Mouse (Mus musculus): ENCODE data around the gene Mbnl1.
A peak's percentile ranks its signal among the peaks of the same experiment; 100 is the strongest.
"Not testable (repeated sequence)": the region's sequence is repeated elsewhere in the genome, so short reads cannot be mapped to it uniquely, and the experiment has no call there.

Mbnl1 gene

DNA sequence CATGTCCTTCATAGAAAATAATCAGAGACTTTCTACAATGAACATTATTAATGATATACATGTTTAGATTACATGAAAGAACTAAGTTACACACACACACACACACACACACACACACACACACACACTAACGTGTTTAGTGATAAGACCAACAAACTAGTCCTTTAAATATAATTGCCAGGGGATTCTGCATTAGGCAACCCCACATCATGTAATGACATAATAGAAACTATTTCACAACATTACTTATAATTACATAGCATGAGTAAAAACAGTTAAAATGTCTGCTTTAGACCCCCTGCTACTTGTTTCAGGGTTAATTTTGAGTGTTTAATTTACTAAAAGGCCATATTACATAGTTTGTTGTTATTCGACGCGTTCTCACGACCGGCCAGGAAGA, 16.9 kb downstream of the Mbnl1 start:
- no peak for DNase-seq (ENCODE audit: low read depth, low spot score)

DNA sequence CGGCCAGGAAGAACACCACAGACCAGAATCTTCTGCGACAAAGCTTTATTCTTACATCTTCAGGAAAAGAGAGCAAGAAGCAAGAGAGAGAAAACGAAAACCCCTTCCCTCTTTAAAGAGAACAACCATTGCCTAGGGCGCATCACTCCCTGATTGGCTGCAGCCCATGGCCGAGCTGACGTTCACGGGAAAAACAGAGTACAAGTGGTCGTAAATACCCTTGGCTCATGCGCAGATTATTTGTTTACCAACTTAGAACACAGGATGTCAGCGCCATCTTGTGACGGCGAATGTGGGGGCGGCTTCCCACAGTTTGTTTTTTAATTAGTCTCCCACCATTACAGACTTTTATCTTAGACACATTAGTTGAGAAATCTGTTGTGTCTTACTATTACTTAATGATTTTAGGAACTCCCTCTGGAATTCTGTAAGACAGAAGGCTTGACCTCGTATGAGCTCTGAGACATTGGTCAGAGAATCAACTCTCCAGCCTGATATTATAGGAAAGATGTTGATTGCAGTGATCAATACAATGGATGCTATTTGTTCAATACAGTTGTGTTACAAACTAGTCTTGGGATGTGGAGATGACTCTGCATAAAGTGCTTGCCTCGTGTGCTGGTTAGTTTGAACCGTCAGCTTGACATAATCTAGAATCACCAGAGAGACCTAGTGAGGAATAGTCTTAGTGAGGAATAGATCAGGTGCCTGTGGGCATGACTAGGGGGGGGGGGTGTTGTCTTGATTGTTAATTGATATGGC, 22.3 kb downstream of the Mbnl1 start:
- not testable (repeated sequence) for DNase-seq (ENCODE audit: low read depth, low spot score)

DNA sequence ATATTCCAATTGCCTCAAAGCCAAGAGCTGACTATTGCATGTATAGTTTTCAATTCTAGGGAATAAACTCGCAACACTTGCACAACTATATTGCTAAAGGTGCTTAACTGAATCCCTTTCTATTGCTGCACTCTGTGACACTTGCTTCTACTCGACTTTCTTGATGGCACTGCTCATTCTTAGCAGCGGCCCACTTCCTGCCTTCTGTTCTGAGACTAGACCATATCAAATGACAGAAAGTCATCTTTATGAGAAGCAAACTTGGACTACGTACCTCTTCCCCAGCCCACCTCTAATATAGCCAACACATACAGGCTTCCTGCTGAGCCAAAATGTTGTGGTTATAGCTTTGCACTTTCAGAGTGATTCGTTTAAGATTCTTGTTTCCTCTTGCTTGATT, 23.6 kb downstream of the Mbnl1 start:
- peak; percentile 49 for DNase-seq (ENCODE audit: low read depth, low spot score)

DNA sequence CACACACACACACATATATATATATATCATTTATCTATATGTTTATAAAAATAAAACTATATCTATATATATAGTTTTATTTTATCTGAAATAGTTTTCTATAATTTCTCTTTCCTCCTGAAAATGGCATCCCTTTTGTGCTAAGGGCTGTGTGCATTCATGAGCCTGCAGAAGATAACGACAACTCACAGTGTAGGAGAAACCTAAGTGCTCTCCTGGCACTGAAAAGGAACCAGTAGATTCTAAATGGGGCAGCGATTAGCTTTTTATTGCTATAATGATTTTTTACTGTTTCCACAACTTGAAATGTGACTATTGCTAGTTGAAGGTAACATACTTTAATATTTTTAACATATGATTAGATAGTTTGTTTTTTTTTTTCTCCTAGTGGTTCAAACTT, 25.5 kb downstream of the Mbnl1 start:
- peak; percentile 70 for DNase-seq (ENCODE audit: low read depth, low spot score)

- peak; percentile 73 for DNase-seq (ENCODE audit: low read depth, low spot score)
Observed at GRCm38 (mm10) chr3:60498646-60499045, 26.0 kb downstream of the Mbnl1 start.

GRCm38 (mm10) chr3:60499157-60499578, 26.5 kb downstream of the Mbnl1 start:
- DNase-seq (ENCODE audit: low read depth, low spot score) = peak; percentile 78

- DNase-seq (ENCODE audit: low read depth, low spot score) = peak; percentile 62
Observed at GRCm38 (mm10) chr3:60499718-60500450, 27.3 kb downstream of the Mbnl1 start.

DNA sequence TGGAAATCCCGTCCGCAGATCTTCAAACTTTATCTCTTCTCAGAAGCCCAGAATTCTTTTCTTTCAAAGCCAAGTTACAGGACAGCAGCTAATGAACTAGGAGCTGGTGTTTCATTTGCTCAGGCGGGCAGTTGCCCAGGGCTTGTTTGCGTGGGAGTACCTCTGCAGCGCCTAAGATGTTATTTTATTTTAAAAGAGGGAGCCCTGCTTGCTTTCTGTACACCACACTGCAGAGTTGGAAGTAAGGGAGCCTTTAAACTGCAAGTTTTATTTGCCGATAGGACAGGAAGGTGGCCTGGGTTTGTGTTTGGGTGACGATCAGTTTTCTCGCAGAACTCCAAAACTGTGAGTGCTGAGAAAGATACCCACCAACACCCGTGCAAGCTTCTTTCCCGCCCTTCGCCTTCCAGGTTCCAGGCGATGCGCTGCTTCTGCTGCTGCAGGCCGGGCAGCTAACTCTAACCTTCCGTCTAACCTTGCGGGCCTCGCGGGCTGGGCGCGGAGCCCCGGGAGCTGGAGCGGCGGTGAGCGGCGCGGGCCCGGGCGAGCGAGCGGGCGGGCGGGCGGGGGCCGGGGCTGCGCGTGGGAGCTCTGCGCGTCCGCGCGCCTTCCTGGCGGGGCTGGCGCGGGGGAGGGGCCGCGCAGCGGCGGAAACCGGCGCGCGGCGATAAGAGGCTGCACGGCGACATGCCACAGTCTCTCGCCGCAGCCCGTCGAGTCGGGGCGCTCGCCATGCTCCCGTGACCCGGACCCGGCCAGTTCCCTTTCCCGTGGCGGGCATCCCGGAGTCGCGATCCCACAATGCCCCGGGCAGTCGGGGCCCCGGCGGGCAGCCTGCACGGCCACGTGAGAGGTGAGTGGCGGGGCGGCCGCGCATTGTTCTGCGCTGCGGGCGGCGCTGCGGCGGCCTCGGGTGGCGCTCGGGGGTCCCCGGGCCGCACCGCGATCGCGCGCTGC, 28.2 kb downstream of the Mbnl1 start:
- DNase-seq (ENCODE audit: low read depth, low spot score) = peak; percentile 80

- peak; percentile 81 for DNase-seq (ENCODE audit: low read depth, low spot score)
Observed at GRCm38 (mm10) chr3:60501561-60502151, 29.0 kb downstream of the Mbnl1 start.

DNA sequence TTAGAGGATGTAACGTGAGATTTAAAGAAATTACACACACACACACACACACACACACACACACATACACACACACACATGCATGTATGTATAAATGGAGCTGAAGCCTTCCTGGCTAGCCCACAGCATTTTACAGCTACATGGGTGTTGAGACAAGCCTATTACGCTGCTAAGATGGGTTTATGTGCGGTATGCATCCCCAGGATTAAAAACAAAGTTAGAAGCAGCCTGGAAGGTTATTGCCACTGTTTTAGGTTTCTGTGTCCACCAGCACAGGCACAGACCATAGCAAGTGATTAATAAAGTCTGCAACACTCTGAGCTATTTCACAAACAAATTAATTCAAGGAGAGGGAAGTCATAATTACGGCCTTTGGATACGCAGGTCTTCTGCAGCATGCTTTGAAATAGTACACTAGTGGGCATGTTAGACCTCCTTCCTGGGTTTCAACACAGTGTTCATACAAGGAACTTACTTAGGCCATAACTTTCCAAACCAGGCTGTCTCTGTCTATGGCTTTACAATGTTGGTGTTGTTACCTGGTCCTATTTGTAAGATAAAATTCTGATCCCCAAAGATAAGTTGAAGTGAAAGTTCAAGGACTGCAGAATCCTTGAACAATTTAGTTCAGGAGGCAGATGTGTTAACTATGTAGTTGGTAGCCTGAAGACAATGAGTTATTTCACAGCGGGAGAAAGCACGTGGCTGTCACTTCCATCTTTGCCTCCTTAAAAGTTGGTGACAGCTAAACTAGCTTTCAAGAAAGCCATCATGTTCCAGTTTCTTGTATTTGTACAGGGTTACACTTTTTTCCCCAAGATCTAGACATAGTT, 29.7 kb downstream of the Mbnl1 start:
- DNase-seq (ENCODE audit: low read depth, low spot score) = peak; percentile 81

- DNase-seq (ENCODE audit: low read depth, low spot score) = peak; percentile 69
Observed at GRCm38 (mm10) chr3:60503196-60503595, 30.6 kb downstream of the Mbnl1 start.

GRCm38 (mm10) chr3:60504775-60505430, 32.3 kb downstream of the Mbnl1 start:
- no peak for DNase-seq (ENCODE audit: low read depth, low spot score)

DNA sequence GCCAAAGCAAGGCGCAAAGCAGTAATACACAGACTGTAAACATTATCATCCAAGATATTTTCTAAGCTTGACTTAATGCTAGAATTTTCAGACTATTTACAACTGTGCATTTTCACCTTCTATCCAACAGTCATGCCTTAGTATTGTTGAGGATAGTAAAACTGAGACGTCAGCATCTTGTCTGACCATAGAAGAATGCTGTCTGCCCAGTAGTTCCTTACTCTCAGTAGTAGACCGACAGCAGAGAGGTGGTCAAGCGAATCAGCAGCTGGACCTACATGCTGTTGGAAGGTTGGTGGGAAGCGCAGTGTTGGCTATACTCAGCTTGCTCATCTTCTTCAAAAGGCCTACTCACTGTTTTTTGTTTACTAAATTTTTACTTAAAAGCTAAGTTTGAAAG, 34.2 kb downstream of the Mbnl1 start:
- DNase-seq (ENCODE audit: low read depth, low spot score) = no peak

DNA sequence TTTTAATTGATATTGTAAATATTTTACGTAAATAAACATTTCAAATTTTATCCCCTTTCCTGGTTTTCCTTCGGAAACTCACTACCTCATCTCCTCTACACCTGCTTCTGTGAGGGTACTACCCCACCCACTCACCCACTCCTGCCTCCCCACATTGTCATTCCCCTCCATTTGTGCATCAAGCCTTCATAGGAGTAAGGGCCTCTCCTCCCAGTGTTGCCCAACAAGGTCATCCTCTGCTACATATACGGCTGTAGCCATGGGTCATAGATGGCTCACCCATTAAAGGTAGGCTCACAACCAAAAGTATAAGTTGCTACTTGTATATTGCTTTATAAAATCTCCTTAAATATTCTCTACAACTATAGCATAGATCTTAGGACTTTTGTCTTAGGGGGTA, 34.9 kb downstream of the Mbnl1 start:
- DNase-seq (ENCODE audit: low read depth, low spot score) = no peak

- DNase-seq (ENCODE audit: low read depth, low spot score) = no peak
Observed at GRCm38 (mm10) chr3:60507979-60508378, 35.3 kb downstream of the Mbnl1 start.

GRCm38 (mm10) chr3:60511197-60511596, 38.6 kb downstream of the Mbnl1 start:
- no peak for DNase-seq (ENCODE audit: low read depth, low spot score)

- DNase-seq (ENCODE audit: low read depth, low spot score) = no peak
Observed at GRCm38 (mm10) chr3:60513337-60513736, 40.7 kb downstream of the Mbnl1 start.

DNA sequence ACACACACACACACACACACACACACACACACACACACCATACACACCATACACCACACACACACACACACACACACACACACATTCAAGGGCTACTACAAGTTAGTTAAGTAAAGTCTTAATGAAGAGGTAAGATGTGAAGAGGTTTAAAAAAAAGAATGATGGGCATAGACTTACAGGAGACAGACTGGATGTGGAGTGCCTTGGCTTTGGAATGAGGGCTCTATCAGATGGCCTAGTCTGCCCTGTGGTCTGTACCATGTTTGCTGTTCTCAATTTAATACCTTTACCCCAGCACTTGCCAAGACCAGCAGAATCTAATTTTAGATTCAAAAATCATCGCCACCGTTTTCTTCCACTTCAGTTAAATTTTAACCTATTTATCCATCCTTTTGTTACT, 41.1 kb downstream of the Mbnl1 start:
- DNase-seq (ENCODE audit: low read depth, low spot score) = no peak

DNA sequence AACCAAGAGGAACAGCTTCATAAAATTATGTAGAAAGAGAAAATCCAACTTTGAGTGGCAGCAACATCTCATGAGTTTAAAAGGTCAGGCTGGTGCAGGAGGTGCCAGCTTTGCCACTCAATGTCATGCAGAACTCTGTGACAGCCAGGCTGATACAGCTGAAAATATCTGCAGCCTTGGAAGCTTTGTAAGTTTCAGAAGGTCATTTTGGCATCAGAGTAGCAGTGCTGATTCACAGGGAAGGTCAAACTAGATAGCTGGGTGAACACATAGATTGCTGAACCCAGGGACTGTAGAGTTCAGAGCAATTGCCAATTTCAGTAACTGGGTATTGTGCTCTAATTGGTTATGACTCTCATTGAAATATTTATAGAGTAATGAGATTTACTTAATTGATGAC, 42.8 kb downstream of the Mbnl1 start:
- peak; percentile 52 for DNase-seq (ENCODE audit: low read depth, low spot score)

DNA sequence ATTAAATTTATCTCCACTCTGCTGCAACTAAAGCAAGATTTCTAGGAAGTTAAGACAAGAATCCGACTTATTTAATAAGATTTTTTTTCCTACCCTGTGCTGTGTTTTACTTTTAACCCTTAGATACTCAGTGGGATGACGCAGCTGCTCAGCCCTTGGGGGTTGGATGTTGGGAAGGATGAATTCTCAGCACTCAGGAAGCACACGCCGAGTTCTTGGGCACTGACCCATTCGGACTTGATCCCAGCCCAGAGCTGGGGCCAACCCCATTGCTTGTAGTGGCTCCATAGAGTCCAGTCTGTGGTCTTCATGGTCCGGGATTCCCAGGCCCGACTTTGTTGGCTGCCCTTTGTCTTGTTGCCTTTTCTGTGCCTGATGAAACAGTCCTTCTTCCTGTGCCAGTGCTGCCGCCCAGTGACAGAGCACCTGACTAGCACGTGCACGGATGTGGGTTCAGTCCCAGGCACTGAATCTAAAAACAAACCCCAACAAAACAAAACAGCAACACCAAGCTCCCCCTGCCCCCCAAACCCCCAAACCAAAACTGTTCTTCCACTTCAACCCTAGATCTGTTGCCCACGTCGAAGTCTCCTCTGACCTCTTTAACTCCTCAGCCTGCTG, 43.5 kb downstream of the Mbnl1 start:
- peak; percentile 86 for DNase-seq (ENCODE audit: low read depth, low spot score)
